Mouse (Mus musculus) kidney, postnatal 25 days (tissue): Measurements from ENCODE around the gene Olfr958.

Experiments used
- DNase-seq, 2 experiments: peaks; one replicate each; pipeline ENCODE4 v3.0.0; 2021; ENCODE audit warnings: mixed read lengths in 2 of 2

The Olfr958 gene

GRCm38 (mm10) chr9:39553946-39554345 lies at the start of gene Olfr958:
TSS of gene Olfr958 (minus strand) at chr9:39554054.
- no peak for DNase-seq

- DNase-seq = no peak
These were observed 49.5 kb upstream of the Olfr958 start for GRCm38 (mm10) chr9:39603333-39603845.

GRCm38 (mm10) chr9:39602536-39603332 lies 48.9 kb upstream of the Olfr958 start:
- no peak for DNase-seq

- DNase-seq = no peak
These were observed 23.2 kb upstream of the Olfr958 start for GRCm38 (mm10) chr9:39577050-39577449.

GRCm38 (mm10) chr9:39575469-39575868 lies 21.6 kb upstream of the Olfr958 start, which contains the start of gene Olfr959:
TSS of gene Olfr959 (minus strand) at chr9:39575569.
- DNase-seq = no peak

- no peak for DNase-seq
These were observed 4.4 kb upstream of the Olfr958 start for GRCm38 (mm10) chr9:39558349-39558647.

- no peak for DNase-seq
These were observed 3.9 kb upstream of the Olfr958 start for GRCm38 (mm10) chr9:39557529-39558348.

- no peak for DNase-seq
These were observed 3.0 kb downstream of the Olfr958 start for GRCm38 (mm10) chr9:39550806-39551205.

- DNase-seq = no peak
These were observed 30.1 kb downstream of the Olfr958 start for GRCm38 (mm10) chr9:39523616-39524285.

GRCm38 (mm10) chr9:39518595-39518994 lies 35.3 kb downstream of the Olfr958 start:
- no peak for DNase-seq

GRCm38 (mm10) chr9:39515531-39515930 lies 38.3 kb downstream of the Olfr958 start, which contains the start of gene Olfr957:
TSS of gene Olfr957 (minus strand) at chr9:39515809.
- no peak for DNase-seq

- no peak for DNase-seq
These were observed 44.4 kb downstream of the Olfr958 start for GRCm38 (mm10) chr9:39509412-39509811.

GRCm38 (mm10) chr9:39508998-39509397 lies 44.9 kb downstream of the Olfr958 start:
- DNase-seq = peak in 1 of 2 experiments; percentile 65
